Mouse (Mus musculus): ENCODE measurements at regions not wholly inside any gene's neighbourhood (a gene's known extent, or its start where the extent isn't known, plus 50 kb on each side); places are given as distances from the start of the nearest gene placed in this dataset.
A peak's percentile ranks its signal among the peaks of the same experiment; 100 is the strongest.

DNA sequence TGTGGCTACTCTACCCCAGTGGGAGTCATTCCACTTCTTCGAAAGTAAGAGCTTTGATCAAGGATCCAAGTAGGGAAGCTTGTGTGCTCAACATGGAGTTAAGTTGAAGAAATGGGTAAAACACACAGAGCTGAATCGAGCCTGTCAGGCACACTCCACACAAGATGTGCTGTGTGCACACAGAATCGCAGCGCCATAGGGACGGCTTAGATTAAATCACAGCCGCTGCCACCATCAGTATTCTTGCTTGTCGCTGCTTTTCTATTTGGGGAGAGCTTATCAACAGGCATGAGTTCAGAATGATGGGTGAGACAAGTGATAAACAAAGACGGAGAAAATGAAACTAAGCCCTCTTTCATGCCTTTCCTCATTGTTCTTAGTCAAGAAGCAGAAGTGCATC is 761.3 kb upstream of the Arrdc4 start:
- 89% methylated on average over 8 of the region's 8 CpGs for WGBS

DNA sequence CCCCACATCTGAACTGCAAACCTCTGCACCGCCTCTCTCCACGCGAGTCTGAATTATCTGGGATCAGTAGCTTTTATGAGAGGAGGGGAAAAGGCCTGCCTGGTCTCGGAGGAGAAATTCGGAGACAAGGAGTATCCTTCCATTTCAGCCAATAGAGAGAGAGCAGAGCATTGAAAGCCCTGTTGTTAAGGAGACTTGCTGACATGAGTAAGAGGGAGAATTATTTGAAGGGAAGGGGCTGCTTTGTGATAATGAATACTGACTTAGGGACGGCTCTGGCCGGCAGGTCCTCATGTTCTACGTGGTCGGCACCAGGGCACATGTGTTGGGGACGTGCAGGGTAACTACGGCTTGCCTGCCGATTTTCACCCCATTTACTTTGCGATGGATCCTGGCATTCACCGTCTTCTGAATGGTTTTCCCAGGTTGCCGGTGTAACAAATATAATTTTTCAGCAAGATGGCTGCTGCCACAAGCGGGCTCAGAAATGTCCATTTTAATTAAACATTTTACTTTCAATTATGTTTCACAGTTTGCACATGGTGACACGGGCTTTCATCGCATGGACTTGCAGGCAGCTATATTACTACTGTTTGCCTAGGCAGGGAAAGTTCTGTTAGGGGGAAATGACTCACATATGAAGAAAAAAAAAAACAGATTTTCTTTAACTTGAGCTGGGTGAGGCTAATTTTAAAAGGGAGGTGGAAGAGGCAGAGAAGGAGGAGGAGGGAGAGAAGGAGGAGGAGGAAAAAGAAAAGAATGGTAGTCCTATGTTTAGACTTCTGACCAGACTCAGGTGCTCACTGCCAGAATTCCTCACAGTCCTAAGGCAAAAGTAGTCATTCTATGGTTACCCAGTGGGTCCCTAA is 744.3 kb upstream of the Arrdc4 start:
- no peak overlapping the region for H3K4me3 ChIP-seq (replicated peaks)
- H3K4me2 ChIP-seq, result peak overlapping the region; percentile 19
- H3K36me3 ChIP-seq, result no peaks in the 10 kb centered on the region
- no peaks in the 10 kb centered on the region for H3K9me3 ChIP-seq (replicated peaks)
- WGBS, result 61% methylated on average over 18 of the region's 18 CpGs
- no peaks in the 10 kb centered on the region for H3K27me3 ChIP-seq
- no peak overlapping the region for H3K27ac ChIP-seq
- H3K4me1 ChIP-seq, result peaks cover 16% of the 10 kb centered on the region; the same call in 1 of the 2 replicates
- no peak for ATAC-seq (replicated peaks; ENCODE audit: low FRiP score)
- H3K9ac ChIP-seq, result no peak overlapping the region

More for the DNA sequence above, 761.3 kb upstream of the Arrdc4 start:
- no peak overlapping the region for H3K27ac ChIP-seq
- no peak overlapping the region for H3K4me3 ChIP-seq (replicated peaks)
- no peaks in the 10 kb centered on the region for H3K4me1 ChIP-seq
- no peak overlapping the region for H3K9ac ChIP-seq
- H3K36me3 ChIP-seq, result no peaks in the 10 kb centered on the region
- no peaks in the 10 kb centered on the region for H3K9me3 ChIP-seq (replicated peaks)
- H3K27me3 ChIP-seq, result no peaks in the 10 kb centered on the region
- no peak overlapping the region for H3K4me2 ChIP-seq
- no peak for ATAC-seq (replicated peaks; ENCODE audit: low FRiP score)

DNA sequence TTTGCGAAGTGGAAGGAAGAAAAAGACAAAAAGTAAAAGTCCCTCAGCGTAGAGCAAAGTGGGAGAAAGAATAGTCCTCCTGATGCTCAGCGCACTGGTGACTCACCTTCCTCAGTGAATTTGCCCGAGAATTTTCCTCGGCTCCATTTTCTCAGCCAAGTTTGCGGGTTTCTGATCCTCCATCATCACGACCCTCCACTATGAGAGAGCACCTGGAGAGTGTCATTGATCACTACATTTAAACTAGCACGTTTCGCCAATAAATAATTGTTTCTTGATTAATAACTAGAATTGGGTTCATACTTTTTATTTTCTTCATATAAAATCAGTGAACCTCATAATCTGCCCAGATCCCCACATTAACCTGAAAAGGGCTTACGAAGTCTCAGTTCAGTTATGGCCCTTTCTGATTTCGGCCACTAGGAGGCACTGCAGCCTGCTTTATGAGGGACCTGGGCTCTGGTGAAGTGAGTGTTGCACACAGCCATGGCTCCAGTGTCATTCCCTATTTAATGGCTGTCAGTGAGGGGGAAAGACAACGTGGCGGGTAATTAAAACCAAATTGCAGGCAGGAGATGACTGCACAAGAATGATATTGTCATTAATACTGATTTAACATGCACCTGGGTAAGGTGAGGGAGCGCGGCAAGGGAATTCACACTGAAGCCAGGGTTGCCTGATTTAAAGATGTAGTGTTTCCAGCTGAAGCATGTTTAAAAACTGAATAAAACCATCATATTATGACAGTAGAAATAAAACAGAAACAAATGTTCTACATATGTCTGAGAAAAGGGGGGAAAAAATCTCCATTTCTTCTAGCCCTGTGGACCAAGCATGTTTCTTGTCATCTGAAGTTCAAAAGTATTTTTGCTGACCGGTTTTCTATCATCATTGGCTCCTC is 741.8 kb upstream of the Arrdc4 start:
- Histone ChIP-seq H3K27me3 (no peaks in the 10 kb centered on the region), H3K27ac (no peak overlapping the region), H3K9me3 (replicated peaks) (no peaks in the 10 kb centered on the region), H3K4me2 (peak overlapping the region; percentile 50), H3K9ac (no peak overlapping the region), H3K36me3 (no peaks in the 10 kb centered on the region), H3K4me3 (replicated peaks) (no peak overlapping the region), H3K4me1 (peaks cover 16% of the 10 kb centered on the region; the same call in 1 of the 2 replicates)
- peak; percentile 91 for ATAC-seq (replicated peaks; ENCODE audit: low FRiP score)
- 34% methylated on average over 16 of the region's 16 CpGs for WGBS

DNA sequence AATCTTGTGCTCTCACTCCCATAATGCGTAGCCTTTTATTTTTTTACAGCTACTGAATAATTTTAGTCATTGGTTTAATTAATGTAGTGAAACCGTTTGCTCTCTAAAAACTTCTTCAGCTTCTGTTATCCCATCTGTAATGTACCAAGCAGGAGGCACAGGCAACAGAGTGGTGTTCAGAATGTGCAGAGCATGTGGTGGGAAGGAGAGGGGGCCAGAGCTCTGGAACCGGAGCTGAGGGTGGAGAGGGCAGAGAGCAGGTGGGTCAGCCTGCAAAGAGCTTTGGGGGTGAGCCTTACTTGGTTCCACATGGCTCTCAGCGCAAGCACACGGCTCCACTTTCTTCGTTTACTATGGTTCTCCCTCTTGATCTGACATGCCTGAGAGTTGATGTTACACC is 739.6 kb upstream of the Arrdc4 start:
- H3K36me3 ChIP-seq, result no peaks in the 10 kb centered on the region
- peaks cover 16% of the 10 kb centered on the region; the same call in 1 of the 2 replicates for H3K4me1 ChIP-seq
- no peaks in the 10 kb centered on the region for H3K9me3 ChIP-seq (replicated peaks)
- no peak overlapping the region for H3K27ac ChIP-seq
- no peak for ATAC-seq (replicated peaks; ENCODE audit: low FRiP score)
- no peaks in the 10 kb centered on the region for H3K27me3 ChIP-seq
- H3K4me2 ChIP-seq, result no peak overlapping the region
- H3K4me3 ChIP-seq (replicated peaks), result no peak overlapping the region
- whole genome bisulfite sequencing, result 44% methylated on average over 6 of the region's 6 CpGs
- no peak overlapping the region for H3K9ac ChIP-seq

DNA sequence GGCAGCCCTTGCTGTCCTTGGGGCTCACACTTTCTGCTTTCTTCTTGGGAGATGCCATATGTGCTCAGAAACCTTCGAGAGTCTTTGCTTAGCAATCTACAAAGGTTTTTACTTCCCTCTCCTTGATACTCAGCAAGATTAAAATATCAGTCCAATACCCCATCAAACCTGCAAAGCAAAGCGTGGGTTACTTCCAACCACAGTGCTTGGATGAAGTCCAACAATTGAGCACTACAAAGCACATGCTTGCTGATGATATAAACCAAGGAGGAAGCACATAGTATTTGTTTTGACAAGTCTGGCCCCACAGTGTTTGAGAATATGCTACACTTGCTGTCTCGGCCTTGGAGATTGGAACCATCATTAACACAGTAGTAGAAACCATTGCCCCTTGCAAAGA is 738.1 kb upstream of the Arrdc4 start:
- H3K9me3 ChIP-seq (replicated peaks), result no peaks in the 10 kb centered on the region
- no peaks in the 10 kb centered on the region for H3K36me3 ChIP-seq
- no peak overlapping the region for H3K4me2 ChIP-seq
- 58% methylated on average over 3 of the region's 3 CpGs for WGBS
- H3K27ac ChIP-seq, result no peak overlapping the region
- no peak overlapping the region for H3K9ac ChIP-seq
- no peaks in the 10 kb centered on the region for H3K27me3 ChIP-seq
- peaks cover 11% of the 10 kb centered on the region; the same call in 1 of the 2 replicates for H3K4me1 ChIP-seq
- no peak for ATAC-seq (replicated peaks; ENCODE audit: low FRiP score)
- no peak overlapping the region for H3K4me3 ChIP-seq (replicated peaks)

DNA sequence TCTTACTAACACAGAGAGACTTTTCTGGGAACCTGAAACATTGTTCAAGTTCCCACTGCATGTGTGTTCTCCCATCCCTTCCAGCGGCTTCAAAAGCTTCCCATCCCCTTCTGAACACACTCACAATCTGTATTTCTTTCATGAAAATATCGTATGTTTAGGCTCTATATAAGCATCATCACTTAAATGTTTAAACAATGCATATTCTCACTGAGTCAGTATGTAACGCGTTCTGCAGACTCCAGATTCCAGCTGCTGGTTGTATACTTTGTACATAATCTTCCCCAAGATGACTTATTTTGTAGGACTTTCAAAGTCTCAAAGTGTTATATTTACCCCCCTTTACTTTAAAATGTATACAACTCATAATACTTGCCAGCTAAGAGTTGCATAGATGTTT is 735.5 kb upstream of the Arrdc4 start:
- H3K4me3 ChIP-seq (replicated peaks), result no peak overlapping the region
- WGBS, result 87% methylated on average over 4 of the region's 4 CpGs
- H3K36me3 ChIP-seq, result no peaks in the 10 kb centered on the region
- H3K9ac ChIP-seq, result no peak overlapping the region
- 0 out of 2 replicates have a peak, but pooled peaks cover 3% of the 10 kb centered on the region for H3K4me1 ChIP-seq
- H3K27ac ChIP-seq, result no peak overlapping the region
- H3K27me3 ChIP-seq, result no peaks in the 10 kb centered on the region
- no peak overlapping the region for H3K4me2 ChIP-seq
- no peaks in the 10 kb centered on the region for H3K9me3 ChIP-seq (replicated peaks)
- ATAC-seq (replicated peaks; ENCODE audit: low FRiP score), result no peak

Data from kidney, embryonic 15.5 days (tissue).